Mouse (Mus musculus) CH12.LX (cell line): ENCODE results near the gene Otud7a.

Experiments
- CTCF ChIP-seq, 2 experiments: IDR thresholded peaks in 1 of 2; conservative IDR thresholded peaks in 1 of 2; 2 replicates each; pipeline ENCODE4 v1.5.1; 2011 to 2012; ENCODE audit warnings: low read depth in 2 of 2, low read length in 2 of 2, improper control_type of control experiment in 1 of 2, inconsistent platforms in 1 of 2, mild to moderate bottlenecking in 1 of 2, moderate library complexity in 1 of 2
- E2F4 ChIP-seq: IDR thresholded peaks from 2 replicates; pipeline ENCODE4 v1.6.1; 2011; ENCODE audit warnings: low read depth, low read length, improper control_type of control experiment; ENCODE audit not compliant: insufficient replicate concordance
- EP300 ChIP-seq: IDR thresholded peaks from 2 replicates; pipeline ENCODE4 v1.6.1; 2011; ENCODE audit warnings: low read length, improper control_type of control experiment
- ETS1 ChIP-seq: conservative IDR thresholded peaks from 2 replicates; pipeline ENCODE4 v1.6.1; 2012; ENCODE audit warnings: low read depth, mild to moderate bottlenecking, inconsistent platforms, low read length, improper control_type of control experiment, moderate library complexity
- HCFC1 ChIP-seq: IDR thresholded peaks from 2 replicates; pipeline ENCODE4 v1.6.1; 2012; ENCODE audit warnings: low read depth, mild to moderate bottlenecking, inconsistent platforms, low read length, improper control_type of control experiment
- IRF4 ChIP-seq: IDR thresholded peaks from 2 replicates; pipeline ENCODE4 v1.6.1; 2014; ENCODE audit warnings: low read depth, mild to moderate bottlenecking, inconsistent platforms, low read length, improper control_type of control experiment
- KAT2A ChIP-seq: IDR thresholded peaks from 2 replicates; pipeline ENCODE4 v1.6.1; 2012; ENCODE audit warnings: low read length, improper control_type of control experiment, inconsistent platforms; ENCODE audit not compliant: insufficient replicate concordance
- NELFE ChIP-seq: IDR thresholded peaks from 2 replicates; pipeline ENCODE4 v1.6.1; 2011; ENCODE audit warnings: low read depth, low read length, improper control_type of control experiment
- NRF1 ChIP-seq: IDR thresholded peaks from 2 replicates; pipeline ENCODE4 v1.6.1; 2014; ENCODE audit warnings: low read depth, mild to moderate bottlenecking, inconsistent platforms, low read length, improper control_type of control experiment, moderate library complexity
- RCOR1 ChIP-seq: conservative IDR thresholded peaks from 2 replicates; pipeline ENCODE4 v1.6.1; 2012; ENCODE audit warnings: low read depth, mild to moderate bottlenecking, inconsistent platforms, low read length, improper control_type of control experiment
- ZC3H11A ChIP-seq: IDR thresholded peaks from 2 replicates; pipeline ENCODE4 v1.6.1; 2012; ENCODE audit warnings: low read depth, mild to moderate bottlenecking, inconsistent platforms, low read length, improper control_type of control experiment
- ZKSCAN1 ChIP-seq: IDR thresholded peaks from 2 replicates; pipeline ENCODE4 v1.6.1; 2012; ENCODE audit warnings: low read depth, inconsistent platforms, low read length, improper control_type of control experiment, borderline replicate concordance

GRCm38 (mm10) chr7:63462234-63462633, 17.7 kb downstream of the Otud7a start:
- TF ChIP-seq EP300, result no peak
- no peak for TF ChIP-seq E2F4
- TF ChIP-seq CTCF (conservative IDR thresholded peaks at IDR 0.05 in 1 of 2, IDR thresholded peaks at IDR 0.05 in 1 of 2; ENCODE audit: low read depth in 2 of 2, low read length in 2 of 2), result no peak
- TF ChIP-seq HCFC1, result no peak
- TF ChIP-seq IRF4, result no peak
- no peak for TF ChIP-seq NRF1
- TF ChIP-seq RCOR1, result no peak
- TF ChIP-seq ZKSCAN1, result no peak
- TF ChIP-seq KAT2A, result no peak
- no peak for TF ChIP-seq ZC3H11A
- no peak for TF ChIP-seq ETS1
- TF ChIP-seq NELFE, result no peak
